Mouse (Mus musculus) C2C12 (cell line): ENCODE data around the gene Dstn. TPM values are rescaled to one million over a fixed set of nuclear protein-coding genes. Genes with fewer than 3 reads are reported as not detected.

Source experiments
- H3K27me3 ChIP-seq: one replicate; pipeline ENCODE4 v1.6.1; 2011; ENCODE audit not compliant: control insufficient read depth, insufficient read depth, insufficient read length
- H3K36me3 ChIP-seq: one replicate; pipeline ENCODE4 v1.6.1; 2011; ENCODE audit not compliant: control insufficient read depth, insufficient read depth
- H3K4me3 ChIP-seq: one replicate; pipeline ENCODE4 v1.5.1; 2011; ENCODE audit warnings: mild to moderate bottlenecking, control low read depth; ENCODE audit not compliant: poor library complexity, insufficient read depth, severe bottlenecking
- H3K79me2 ChIP-seq: one replicate; pipeline ENCODE4 v1.6.1; 2011; ENCODE audit not compliant: control insufficient read depth, insufficient read depth
- H3K79me3 ChIP-seq: one replicate; pipeline ENCODE4 v1.6.1; 2011; ENCODE audit warnings: low read depth, control low read depth
- H3ac ChIP-seq: one replicate; pipeline ENCODE3; 2011; ENCODE audit warnings: low read depth; ENCODE audit not compliant: control insufficient read depth, insufficient read length
- CEBPB ChIP-seq: IDR thresholded peaks from one replicate; pipeline ENCODE4 v1.6.1; 2011; ENCODE audit warnings: low read depth, mild to moderate bottlenecking, control low read depth, moderate library complexity
- CTCF ChIP-seq: IDR thresholded peaks from one replicate; pipeline ENCODE4 v1.5.1; 2011; ENCODE audit not compliant: control insufficient read depth, insufficient read depth, insufficient read length
- FOSL1 ChIP-seq: IDR thresholded peaks from one replicate; pipeline ENCODE4 v1.8.0; 2011; ENCODE audit warnings: mild to moderate bottlenecking, low read length; ENCODE audit not compliant: poor library complexity, insufficient read depth, severe bottlenecking
- MAX ChIP-seq: IDR thresholded peaks from one replicate; pipeline ENCODE4 v1.6.1; 2011; ENCODE audit warnings: mild to moderate bottlenecking, control low read depth
- MYOD1 ChIP-seq: IDR thresholded peaks from one replicate; pipeline ENCODE4 v1.6.1; 2011; ENCODE audit warnings: low read depth; ENCODE audit not compliant: control insufficient read depth, insufficient read length
- MYOG ChIP-seq: IDR thresholded peaks from one replicate; pipeline ENCODE4 v1.6.1; 2011; ENCODE audit not compliant: control insufficient read depth, insufficient read length; ENCODE audit errors: extremely low read depth
- USF1 ChIP-seq: IDR thresholded peaks from one replicate; pipeline ENCODE4 v1.6.1; 2011; ENCODE audit warnings: low read depth, mild to moderate bottlenecking, control low read depth, moderate library complexity
- polyA plus RNA-seq: library from polyadenylated mRNA; unstranded; fragments of >200 nt; fragmentation: generic; extraction: Trizol; gene quantifications from one replicate; pipeline ENCODE4 v1.2.1, GENCODE M21; 2012; ENCODE audit warnings: missing spikeins

Dstn gene
- polyA plus RNA-seq, 1 experiment, result 287 TPM

DNA sequence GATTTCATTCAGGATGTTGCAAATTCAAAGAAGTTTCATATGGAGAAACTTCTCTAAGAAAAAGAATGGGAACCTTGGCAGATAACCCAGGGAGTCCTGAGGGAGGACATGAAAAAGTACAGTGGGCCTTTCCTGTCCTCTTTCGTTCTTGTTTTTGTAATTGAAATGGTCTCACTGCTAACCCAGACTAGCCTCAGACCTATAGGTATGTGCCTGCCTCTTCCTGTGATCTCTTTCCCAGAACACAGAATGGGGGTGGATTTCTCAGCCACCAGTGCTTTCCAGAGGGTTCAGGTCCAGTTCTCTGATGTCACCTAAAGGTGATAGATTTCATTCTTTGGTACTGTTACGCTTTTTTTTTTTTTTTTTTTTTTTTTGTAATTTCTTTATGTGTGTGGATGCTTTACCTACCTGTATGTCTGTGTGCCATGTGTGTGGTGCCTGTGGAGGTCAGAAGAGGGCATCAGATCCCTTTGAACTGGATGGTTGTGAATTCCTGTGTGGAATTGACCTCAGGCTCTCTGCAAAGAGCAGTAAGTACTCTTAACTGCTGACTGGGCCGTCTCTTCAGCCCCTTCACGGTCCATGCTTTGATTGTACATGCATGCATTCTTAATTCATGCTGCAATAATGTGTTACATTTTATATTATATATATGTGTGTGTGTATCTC, 3.8 kb downstream of the Dstn start:
- no peaks in the 10 kb centered on the region for H3K27me3 ChIP-seq
- no peak overlapping the region for H3ac ChIP-seq
- H3K79me3 ChIP-seq, result peaks cover 83% of the 10 kb centered on the region
- TF ChIP-seq MAX (no peak), CTCF (no peak), FOSL1 (no peak), CEBPB (no peak), USF1 (no peak), MYOD1 (no peak), MYOG (no peak)
- no peaks in the 10 kb centered on the region for H3K36me3 ChIP-seq
- peaks cover 86% of the 10 kb centered on the region for H3K79me2 ChIP-seq
- no peak overlapping the region for H3K4me3 ChIP-seq

DNA sequence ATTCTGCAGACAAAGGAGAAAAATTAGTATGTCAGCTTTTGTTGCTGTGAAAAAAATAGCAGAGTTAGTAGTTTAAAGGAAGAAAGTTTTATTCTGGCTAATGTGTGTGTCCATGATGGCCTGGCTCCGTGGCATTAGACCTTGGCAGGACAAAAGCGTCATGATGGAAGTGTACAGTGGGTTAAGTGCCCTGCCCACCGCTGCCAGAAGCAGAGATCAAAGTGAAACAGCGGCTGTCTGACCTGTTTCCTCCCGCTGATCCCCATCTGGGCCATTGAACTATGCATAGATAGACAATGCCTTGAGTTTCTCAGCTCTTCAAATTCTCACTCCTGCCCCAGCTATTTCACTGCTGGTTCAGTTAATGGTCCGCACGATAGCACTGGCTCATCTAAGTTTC, 9.0 kb downstream of the Dstn start:
- H3K4me3 ChIP-seq, result no peak overlapping the region
- TF ChIP-seq CEBPB (no peak), CTCF (no peak), FOSL1 (no peak), USF1 (no peak), MAX (no peak), MYOG (no peak), MYOD1 (no peak)
- no peaks in the 10 kb centered on the region for H3K27me3 ChIP-seq
- peaks cover 2% of the 10 kb centered on the region for H3K36me3 ChIP-seq
- peaks cover 100% of the 10 kb centered on the region for H3K79me2 ChIP-seq
- peaks cover 96% of the 10 kb centered on the region for H3K79me3 ChIP-seq
- H3ac ChIP-seq, result no peak overlapping the region

DNA sequence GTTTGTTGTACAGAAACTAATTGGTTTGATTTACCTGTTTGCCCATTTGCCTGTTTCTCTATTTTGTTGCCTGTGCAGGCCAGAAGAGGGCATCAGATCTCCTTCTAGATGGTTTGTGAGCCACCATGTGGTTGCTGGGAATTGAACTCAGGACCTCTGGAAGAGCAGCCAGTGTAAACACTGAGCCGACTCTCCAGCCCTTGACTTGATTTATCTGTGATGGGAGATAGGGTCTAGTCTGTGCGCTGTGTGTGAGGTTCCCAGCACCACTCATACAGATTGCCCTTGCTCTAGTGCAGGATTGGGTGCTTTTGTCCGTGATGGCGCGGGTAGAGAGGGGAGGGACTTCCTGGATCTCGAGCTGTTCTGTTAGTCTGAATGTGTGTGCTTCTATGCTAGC, 10.7 kb downstream of the Dstn start:
- H3ac ChIP-seq, result no peak overlapping the region
- peaks cover 96% of the 10 kb centered on the region for H3K79me3 ChIP-seq
- H3K79me2 ChIP-seq, result peaks cover 100% of the 10 kb centered on the region
- no peak overlapping the region for H3K4me3 ChIP-seq
- TF ChIP-seq USF1, result no peak
- no peak for TF ChIP-seq MYOD1
- no peak for TF ChIP-seq MYOG
- no peak for TF ChIP-seq CEBPB
- no peak for TF ChIP-seq CTCF
- no peak for TF ChIP-seq FOSL1
- no peak for TF ChIP-seq MAX
- no peaks in the 10 kb centered on the region for H3K27me3 ChIP-seq
- peaks cover 3% of the 10 kb centered on the region for H3K36me3 ChIP-seq

DNA sequence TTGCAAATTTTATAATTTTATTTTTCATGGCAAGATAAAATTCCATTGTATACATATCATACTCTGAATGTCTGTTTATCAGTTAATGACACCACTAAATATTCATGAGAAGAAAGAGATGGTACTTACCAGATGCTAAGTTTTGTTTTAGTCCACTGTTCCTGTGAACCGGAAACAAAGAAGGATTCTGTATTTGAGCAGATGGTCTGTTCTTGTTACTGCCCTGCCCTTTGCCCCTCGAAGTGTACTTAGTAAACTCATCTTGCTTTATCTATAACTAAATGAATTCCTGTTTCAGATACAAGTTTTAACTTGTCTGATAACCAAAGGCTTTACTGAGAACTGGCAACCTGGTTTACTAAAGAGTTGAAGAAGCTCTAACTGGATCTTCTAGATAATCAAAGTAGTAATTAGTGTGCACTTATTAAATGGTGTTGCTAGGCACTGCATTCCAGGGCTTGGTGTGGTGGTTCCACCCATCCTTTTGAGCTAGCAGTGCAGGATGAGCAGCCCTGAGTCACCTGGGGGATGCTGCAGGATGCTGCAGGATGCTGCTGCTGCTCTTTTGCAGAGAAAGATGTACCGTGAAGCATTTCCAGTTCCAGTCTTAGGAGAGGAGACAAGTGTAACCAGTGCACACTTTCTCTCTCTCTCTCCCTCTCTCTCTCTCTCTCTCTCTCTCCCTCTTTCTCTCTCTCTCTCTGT, 14.6 kb downstream of the Dstn start:
- H3K27me3 ChIP-seq, result no peaks in the 10 kb centered on the region
- no peak for TF ChIP-seq FOSL1
- no peak for TF ChIP-seq CTCF
- TF ChIP-seq MYOD1, result no peak
- TF ChIP-seq CEBPB, result no peak
- no peak for TF ChIP-seq MAX
- TF ChIP-seq MYOG, result no peak
- TF ChIP-seq USF1, result no peak
- H3K79me3 ChIP-seq, result peaks cover 96% of the 10 kb centered on the region
- peaks cover 100% of the 10 kb centered on the region for H3K79me2 ChIP-seq
- peaks cover 11% of the 10 kb centered on the region for H3K36me3 ChIP-seq
- no peak overlapping the region for H3ac ChIP-seq
- H3K4me3 ChIP-seq, result no peak overlapping the region

DNA sequence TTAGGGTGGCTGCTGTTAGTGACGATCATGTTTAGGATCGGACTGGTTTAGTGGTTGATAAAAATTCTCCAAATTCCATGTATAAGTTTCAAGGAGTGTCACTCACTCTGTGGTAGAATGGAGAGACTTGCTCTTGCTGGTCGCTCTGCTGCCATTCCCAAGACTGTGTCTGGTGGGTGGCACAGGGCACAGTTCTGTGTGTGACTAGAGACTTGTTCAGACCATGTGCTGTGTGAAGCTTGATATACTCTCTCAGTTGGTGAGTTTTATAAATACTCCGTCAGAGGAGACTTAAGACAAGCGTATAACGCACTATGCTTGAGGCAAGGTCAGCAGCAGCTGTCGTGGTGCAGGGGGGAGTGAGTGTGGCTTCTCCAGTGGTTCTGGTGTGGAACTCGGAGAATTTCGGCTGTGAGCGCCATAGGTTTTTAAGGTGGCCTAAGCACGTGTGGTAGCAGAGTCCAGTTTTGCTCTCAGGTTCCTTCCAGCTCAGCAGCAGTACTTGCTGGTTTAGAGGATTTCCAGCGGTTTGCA, 17.3 kb downstream of the Dstn start:
- Histone ChIP-seq H3K79me3 (peaks cover 95% of the 10 kb centered on the region), H3ac (no peak overlapping the region), H3K27me3 (no peaks in the 10 kb centered on the region), H3K79me2 (peaks cover 100% of the 10 kb centered on the region), H3K4me3 (no peak overlapping the region), H3K36me3 (peaks cover 11% of the 10 kb centered on the region)
- TF ChIP-seq USF1, result no peak
- no peak for TF ChIP-seq MAX
- TF ChIP-seq MYOD1, result no peak
- no peak for TF ChIP-seq FOSL1
- no peak for TF ChIP-seq CEBPB
- TF ChIP-seq CTCF, result no peak
- TF ChIP-seq MYOG, result no peak
